8 mouse cellular contexts compared by ENCODE assay signal in the genomic region with DNA sequence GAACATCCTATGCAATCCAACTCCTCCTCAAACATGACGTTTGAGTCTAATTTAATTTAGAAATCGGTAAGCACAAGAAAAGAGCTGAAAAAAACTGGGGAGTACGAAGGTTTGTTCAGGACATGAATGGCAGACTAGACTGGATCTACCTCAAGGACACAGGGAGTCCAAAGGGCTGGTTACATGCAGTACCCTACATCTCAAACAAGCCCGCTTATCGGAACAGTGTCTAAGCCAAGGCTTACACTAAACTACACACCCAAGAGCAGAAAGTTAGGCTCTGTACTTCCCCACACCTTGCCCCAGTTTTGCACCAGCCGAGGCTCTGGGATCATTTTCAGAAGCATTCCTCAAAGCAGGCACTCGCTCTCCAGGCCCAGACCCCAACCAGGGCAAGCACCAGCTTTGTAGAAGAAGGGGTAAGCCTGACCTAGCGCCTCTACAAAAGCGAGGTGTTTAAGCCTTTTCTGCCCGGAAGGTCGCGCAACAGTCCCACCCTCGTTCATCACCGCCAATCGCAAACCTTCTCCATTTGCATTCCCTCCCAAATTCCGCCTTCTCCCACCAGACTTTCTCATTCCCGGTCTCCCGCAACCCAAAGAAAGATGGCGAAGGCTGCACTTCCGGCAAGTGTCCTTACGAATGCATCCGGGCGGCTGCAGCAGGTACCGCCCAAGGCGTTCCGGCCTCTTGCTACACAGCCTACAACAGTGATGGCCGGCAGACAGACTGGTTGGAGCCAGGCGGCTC. TPM values are rescaled to one million over a fixed set of nuclear protein-coding genes. Genes with fewer than 3 reads are reported as not detected.
A peak's percentile ranks its signal among the peaks of the same experiment; 100 is the strongest.
DNase-seq lines count a peak whose midpoint lies in the region; ATAC-seq and TF ChIP-seq lines count a peak whose summit lies in the region.

A gene (minus strand): TSS at position 613 of the 750 bp plus-strand sequence.
A gene (plus strand): TSS at position 664 of the 750 bp plus-strand sequence.

- H3K27me3 ChIP-seq in embryonic facial prominence, embryonic 13.5 days, result no peaks in the 10 kb centered on the region
- H3K27me3 ChIP-seq in kidney, adult 2 months (replicated peaks; ENCODE audit: control insufficient read depth, insufficient read depth, low read length), result no peaks in the 10 kb centered on the region
- H3K27me3 ChIP-seq in limb, embryonic 12.5 days, result 0 out of 2 replicates have a peak, but pooled peaks cover 3% of the 10 kb centered on the region
- H3K27me3 ChIP-seq in midbrain, embryonic 15.5 days (replicated peaks), result no peaks in the 10 kb centered on the region
- no peaks in the 10 kb centered on the region for H3K27me3 ChIP-seq in spleen, adult 2 months (ENCODE audit: control insufficient read depth, insufficient read depth, low read length)

- H3K27ac ChIP-seq in embryonic facial prominence, embryonic 13.5 days, result peak within 1 kb of the TSS; percentile 93
- H3K27ac ChIP-seq in kidney, adult 2 months (ENCODE audit: insufficient read depth, low read depth, low read length), result peak within 1 kb of the TSS; percentile 89
- H3K27ac ChIP-seq in limb, embryonic 12.5 days, result peak within 1 kb of the TSS; percentile 95
- H3K27ac ChIP-seq in midbrain, embryonic 15.5 days, result peak within 1 kb of the TSS; percentile 85
- peak within 1 kb of the TSS; percentile 67 for H3K27ac ChIP-seq in spleen, adult 2 months (ENCODE audit: insufficient read depth, low read length)

- peaks cover 22% of the 10 kb centered on the region for H3K4me1 ChIP-seq in embryonic facial prominence, embryonic 13.5 days
- peaks cover 6% of the 10 kb centered on the region; the same call in 1 of the 2 replicates for H3K4me1 ChIP-seq in kidney, adult 2 months (ENCODE audit: control insufficient read depth, insufficient read depth, low read length)
- peaks cover 17% of the 10 kb centered on the region for H3K4me1 ChIP-seq in limb, embryonic 12.5 days (replicated peaks)
- H3K4me1 ChIP-seq in midbrain, embryonic 15.5 days, result peaks cover 27% of the 10 kb centered on the region
- H3K4me1 ChIP-seq in spleen, adult 2 months (ENCODE audit: control insufficient read depth, insufficient read depth, insufficient read length), result peaks cover 5% of the 10 kb centered on the region; the same call in 1 of the 2 replicates

- H3K4me3 ChIP-seq in embryonic facial prominence, embryonic 13.5 days, result peak within 1 kb of the TSS; percentile 72
- H3K4me3 ChIP-seq in kidney, adult 2 months (ENCODE audit: insufficient read depth, low read depth, low read length), result peak within 1 kb of the TSS; percentile 81
- peak within 1 kb of the TSS; percentile 78 for H3K4me3 ChIP-seq in limb, embryonic 12.5 days (replicated peaks)
- H3K4me3 ChIP-seq in midbrain, embryonic 15.5 days, result peak within 1 kb of the TSS; percentile 82
- peak within 1 kb of the TSS; percentile 81 for H3K4me3 ChIP-seq in spleen, adult 2 months (ENCODE audit: extremely low read depth, insufficient read depth, insufficient read length)

- H3K9ac ChIP-seq in embryonic facial prominence, embryonic 13.5 days, result peak within 1 kb of the TSS; percentile 84
- peak within 1 kb of the TSS; percentile 87 for H3K9ac ChIP-seq in limb, embryonic 12.5 days (replicated peaks)
- H3K9ac ChIP-seq in midbrain, embryonic 15.5 days, result peak within 1 kb of the TSS; percentile 91

- peak; percentile 82 for TF ChIP-seq POLR2A in kidney, adult 2 months (IDR thresholded peaks at IDR 0.05; ENCODE audit: low read depth, low read length)
- TF ChIP-seq POLR2A in spleen, adult 2 months (IDR thresholded peaks at IDR 0.05; ENCODE audit: low read depth, low read length), result 0 out of 2 replicates have a peak, but pooled peaks have one; percentile 20

- peak; percentile 93 for ATAC-seq in embryonic facial prominence, embryonic 13.5 days (ENCODE audit: insufficient number of reproducible peaks, insufficient read depth, low FRiP score, low TSS enrichment, low read depth)
- peak; percentile 97 for ATAC-seq in limb, embryonic 12.5 days (ENCODE audit: insufficient number of reproducible peaks, insufficient read depth, low FRiP score, low TSS enrichment, low read depth)
- ATAC-seq in midbrain, embryonic 15.5 days (replicated peaks), result peak; percentile 96

- H3K9me3 ChIP-seq in embryonic facial prominence, embryonic 13.5 days, result no peaks in the 10 kb centered on the region
- no peaks in the 10 kb centered on the region for H3K9me3 ChIP-seq in limb, embryonic 12.5 days
- no peaks in the 10 kb centered on the region for H3K9me3 ChIP-seq in midbrain, embryonic 15.5 days

- TF ChIP-seq CTCF in kidney, adult 2 months (conservative IDR thresholded peaks at IDR 0.05; ENCODE audit: insufficient read depth, insufficient read length, low read depth, low read length), result no peak
- no peak for TF ChIP-seq CTCF in spleen, adult 2 months (IDR thresholded peaks at IDR 0.05; ENCODE audit: extremely low read depth, insufficient read depth, insufficient read length, insufficient replicate concordance)

- 2% methylated on average over 28 of the region's 28 CpGs for WGBS in embryonic facial prominence, embryonic 13.5 days
- WGBS in kidney, adult 2 months, result 1% methylated on average over 28 of the region's 28 CpGs
- WGBS in limb, embryonic 12.5 days, result 4% methylated on average over 28 of the region's 28 CpGs
- 3% methylated on average over 28 of the region's 28 CpGs for WGBS in midbrain, embryonic 15.5 days
- 4% methylated on average over 28 of the region's 28 CpGs for WGBS in spleen, adult 2 months

- H3K36me3 ChIP-seq in embryonic facial prominence, embryonic 13.5 days, result peaks cover 27% of the 10 kb centered on the region
- peaks cover 1% of the 10 kb centered on the region; the same call in 1 of the 2 replicates for H3K36me3 ChIP-seq in kidney, adult 2 months (ENCODE audit: control insufficient read depth, insufficient read depth, low read length)
- H3K36me3 ChIP-seq in limb, embryonic 12.5 days, result peaks cover 27% of the 10 kb centered on the region
- H3K36me3 ChIP-seq in midbrain, embryonic 15.5 days (replicated peaks), result peaks cover 11% of the 10 kb centered on the region
- H3K36me3 ChIP-seq in spleen, adult 2 months (ENCODE audit: control insufficient read depth, insufficient read depth, low read length), result peaks cover 3% of the 10 kb centered on the region; the same call in 1 of the 2 replicates

- DNase-seq in 3134 (ENCODE audit: extremely low read depth, insufficient read length, low spot score), result peak; percentile 92
- DNase-seq in adrenal gland, postnatal 36 days, result peak; percentile 92 to 94
- DNase-seq in heart, adult 18-20 months, result peak; percentile 95 to 98
- peak; percentile 97 for DNase-seq in kidney, adult 2 months
- peak; percentile 79 to 80 for DNase-seq in spleen, adult 2 months (ENCODE audit: low read depth in 1 of 2, low spot score in 2 of 2)

- peak within 1 kb of the TSS; percentile 75 for H3K4me2 ChIP-seq in embryonic facial prominence, embryonic 13.5 days
- H3K4me2 ChIP-seq in limb, embryonic 12.5 days, result peak within 1 kb of the TSS; percentile 76
- peak within 1 kb of the TSS; percentile 63 for H3K4me2 ChIP-seq in midbrain, embryonic 15.5 days

RNA-seq across cellular contexts. Expression of the first gene that starts in this region (rescaled TPM):
- total RNA-seq in adrenal gland, postnatal 36 days (2021), result 10 to 100 TPM; 26.2 to 34.3 TPM
- 0.83 and 1.9 TPM in 2 replicates for polyA plus RNA-seq in embryonic facial prominence, embryonic 13.5 days (2015; fragmentation: Nextera tagmentation; extraction: Ambion mirVana)
- 10 to 100 TPM; 18.1 to 26.5 TPM for total RNA-seq in heart, adult 18-20 months (2021)
- polyA plus RNA-seq in kidney, adult 2 months (2012; rRNA removed), result 92.2 and 106 TPM in 2 replicates
- 1.9 and 2.0 TPM in 2 replicates for polyA plus RNA-seq in limb, embryonic 12.5 days (2016; fragmentation: Nextera tagmentation; extraction: Ambion mirVana)
- 2.7 and 3.0 TPM in 2 replicates for polyA plus RNA-seq in midbrain, embryonic 15.5 days (2015; fragmentation: Nextera tagmentation; extraction: Ambion mirVana)
- polyA plus RNA-seq in spleen, adult 2 months (2012; rRNA removed), result 74.4 and 90.0 TPM in 2 replicates

RNA-seq across cellular contexts. Expression of the second gene that starts in this region (rescaled TPM):
- 10 to 100 TPM; 47.8 to 47.9 TPM for total RNA-seq in adrenal gland, postnatal 36 days (2021)
- polyA plus RNA-seq in embryonic facial prominence, embryonic 13.5 days (2015; fragmentation: Nextera tagmentation; extraction: Ambion mirVana), result 28.6 and 29.0 TPM in 2 replicates
- 10 to 100 TPM; 15.1 to 20.2 TPM for total RNA-seq in heart, adult 18-20 months (2021)
- 27.0 and 31.7 TPM in 2 replicates for polyA plus RNA-seq in kidney, adult 2 months (2012; rRNA removed)
- polyA plus RNA-seq in limb, embryonic 12.5 days (2016; fragmentation: Nextera tagmentation; extraction: Ambion mirVana), result 30.1 and 30.3 TPM in 2 replicates
- polyA plus RNA-seq in midbrain, embryonic 15.5 days (2015; fragmentation: Nextera tagmentation; extraction: Ambion mirVana), result 37.2 and 43.6 TPM in 2 replicates
- polyA plus RNA-seq in spleen, adult 2 months (2012; rRNA removed), result 21.4 and 24.6 TPM in 2 replicates

Comparison
In these comparisons a context has a peak if more than half of its experiments do, and no peak if none do; other contexts are left out.
1. Peak in every context shown above with its lines: DNase-seq, ATAC-seq, H3K4me3 ChIP-seq and H3K27ac ChIP-seq.
2. RNA of the first gene that starts in this region (polyA plus RNA-seq): 92.2 to 106 TPM in kidney, adult 2 months and 74.4 to 90.0 TPM in spleen, adult 2 months; 2.7 to 3.0 TPM in midbrain, embryonic 15.5 days, 1.9 to 2.0 TPM in limb, embryonic 12.5 days and 0.83 to 1.9 TPM in embryonic facial prominence, embryonic 13.5 days; every median in the first group is over 10 times any median in the second.